Mouse (Mus musculus) CH12.LX (cell line): Measurements from ENCODE around the gene Nle1. TPM values are rescaled to one million over a fixed set of nuclear protein-coding genes. Genes with fewer than 3 reads are reported as not detected.

Experiments
- DNase-seq: peaks from one replicate; pipeline ENCODE4 v3.0.0-alpha.2; 2013; ENCODE audit errors: extremely low read depth
- H3K27ac ChIP-seq: 2 replicates; pipeline ENCODE4 v1.5.1; 2012; ENCODE audit warnings: low read depth, mild to moderate bottlenecking, control low read depth, moderate library complexity; ENCODE audit not compliant: insufficient read depth
- H3K27me3 ChIP-seq: replicated peaks from 2 replicates; pipeline ENCODE3; 2012; ENCODE audit warnings: inconsistent platforms
- H3K36me3 ChIP-seq, 2 experiments: replicated peaks in 1 of 2; 2 replicates each; pipeline versions ENCODE3 to v1.6.1; 2012; ENCODE audit warnings: inconsistent platforms in 1 of 2, low read length in 1 of 2, mild to moderate bottlenecking in 1 of 2, mixed read lengths in 1 of 2, moderate library complexity in 1 of 2; ENCODE audit not compliant: control insufficient read depth in 1 of 2, insufficient read depth in 1 of 2
- H3K4me1 ChIP-seq, 2 experiments: 2 replicates each; pipeline ENCODE4 v1.6.1; 2012; ENCODE audit warnings: inconsistent platforms in 1 of 2, moderate library complexity in 1 of 2; ENCODE audit not compliant: insufficient read depth in 2 of 2, control insufficient read depth in 1 of 2
- H3K4me2 ChIP-seq: 2 replicates; pipeline ENCODE4 v1.6.1; 2012; ENCODE audit warnings: low read depth, mild to moderate bottlenecking, control low read depth; ENCODE audit not compliant: poor library complexity, insufficient read depth, severe bottlenecking
- H3K4me3 ChIP-seq, 3 experiments: fragments of 150-350 bp in 1 of 3; sonication (generic) in 1 of 3; replicated peaks in 1 of 3; 2 replicates each; pipeline versions ENCODE3 to v1.5.1; 2011 to 2012; ENCODE audit warnings: low read depth in 2 of 3, low read length in 2 of 3, mild to moderate bottlenecking in 2 of 3, moderate library complexity in 2 of 3, control low read depth in 1 of 3, improper control_type of control experiment in 1 of 3, inconsistent platforms in 1 of 3, mixed read lengths in 1 of 3; ENCODE audit not compliant: poor library complexity in 1 of 3
- H3K79me2 ChIP-seq: replicated peaks from 2 replicates; pipeline ENCODE4 v1.6.1; 2012; ENCODE audit warnings: mild to moderate bottlenecking, moderate library complexity; ENCODE audit not compliant: control insufficient read depth, poor library complexity, insufficient read depth, severe bottlenecking; ENCODE audit errors: extremely low read depth
- H3K9ac ChIP-seq: 2 replicates; pipeline ENCODE4 v1.6.1; 2012; ENCODE audit warnings: low read depth, mild to moderate bottlenecking, control low read depth, moderate library complexity; ENCODE audit not compliant: insufficient read depth
- H3K9me3 ChIP-seq: replicated peaks from 2 replicates; pipeline ENCODE3; 2012; ENCODE audit warnings: low read length, inconsistent platforms, mixed read lengths
- CHD1 ChIP-seq: IDR thresholded peaks from 2 replicates; pipeline ENCODE4 v1.6.1; 2012; ENCODE audit warnings: low read depth, low read length, improper control_type of control experiment, inconsistent platforms
- CHD2 ChIP-seq: IDR thresholded peaks from 2 replicates; pipeline ENCODE4 v1.6.1; 2011; ENCODE audit warnings: low read length, improper control_type of control experiment
- ELF1 ChIP-seq: IDR thresholded peaks from 2 replicates; pipeline ENCODE4 v1.6.1; 2014; ENCODE audit warnings: low read depth, mild to moderate bottlenecking, inconsistent platforms, low read length, improper control_type of control experiment
- ETS1 ChIP-seq: conservative IDR thresholded peaks from 2 replicates; pipeline ENCODE4 v1.6.1; 2012; ENCODE audit warnings: low read depth, mild to moderate bottlenecking, inconsistent platforms, low read length, improper control_type of control experiment, moderate library complexity
- HCFC1 ChIP-seq: IDR thresholded peaks from 2 replicates; pipeline ENCODE4 v1.6.1; 2012; ENCODE audit warnings: low read depth, mild to moderate bottlenecking, inconsistent platforms, low read length, improper control_type of control experiment
- JUND ChIP-seq: conservative IDR thresholded peaks from 2 replicates; pipeline ENCODE4 v1.6.1; 2011; ENCODE audit warnings: low read depth, low read length, improper control_type of control experiment
- MEF2A ChIP-seq: IDR thresholded peaks from 2 replicates; pipeline ENCODE4 v1.6.1; 2014; ENCODE audit warnings: low read depth, mild to moderate bottlenecking, inconsistent platforms, low read length, improper control_type of control experiment, borderline replicate concordance
- MYC ChIP-seq: IDR thresholded peaks from 2 replicates; pipeline ENCODE4 v1.6.1; 2011; ENCODE audit warnings: low read depth, mild to moderate bottlenecking, improper control_type of control experiment, low read length
- NRF1 ChIP-seq: IDR thresholded peaks from 2 replicates; pipeline ENCODE4 v1.6.1; 2014; ENCODE audit warnings: low read depth, mild to moderate bottlenecking, inconsistent platforms, low read length, improper control_type of control experiment, moderate library complexity
- RCOR1 ChIP-seq: conservative IDR thresholded peaks from 2 replicates; pipeline ENCODE4 v1.6.1; 2012; ENCODE audit warnings: low read depth, mild to moderate bottlenecking, inconsistent platforms, low read length, improper control_type of control experiment
- SIN3A ChIP-seq: IDR thresholded peaks from 2 replicates; pipeline ENCODE4 v1.6.1; 2012; ENCODE audit warnings: low read length, improper control_type of control experiment, inconsistent platforms
- TBP ChIP-seq: conservative IDR thresholded peaks from 2 replicates; pipeline ENCODE4 v1.6.1; 2011; ENCODE audit warnings: low read depth, low read length, improper control_type of control experiment
- USF1 ChIP-seq: IDR thresholded peaks from 2 replicates; pipeline ENCODE4 v1.6.1; 2014; ENCODE audit warnings: low read depth, mild to moderate bottlenecking, inconsistent platforms, low read length, improper control_type of control experiment
- USF2 ChIP-seq: conservative IDR thresholded peaks from 2 replicates; pipeline ENCODE4 v1.6.1; 2011; ENCODE audit warnings: low read depth, low read length, improper control_type of control experiment
- dilution Hi-C: fragments of 300-500 bp; cut with MboI; formaldehyde crosslinking; loops from 2 replicates; pipeline ENCODE4 v1.14.3; 2020; ENCODE audit warnings: low sequenced_read_pairs; ENCODE audit not compliant: extremely low pct_unique_long_range_greater_than_20kb, extremely low pct_ligation_motif_present
- in situ Hi-C: fragments of 300-500 bp; cut with MboI; formaldehyde crosslinking; loops from 3 replicates; pipeline ENCODE4 v1.14.3; 2019; ENCODE audit warnings: low sequenced_read_pairs, low pct_ligation_motif_present, low pct_unique_long_range_greater_than_20kb, mixed read lengths
- polyA plus RNA-seq: library from polyadenylated mRNA; unstranded; fragments of >175 nt; gene quantifications from 2 replicates; pipeline ENCODE4 v1.2.1, GENCODE M21; 2012; ENCODE audit warnings: low read depth; ENCODE audit not compliant: insufficient read length
- total RNA-seq, 2 experiments: library from RNA; depleted of rRNA; stranded (reverse); fragments of 300-350 nt in 1 of 2; fragments of >200 nt in 1 of 2; gene quantifications; 2 replicates each; pipeline ENCODE4 v1.2.3; 2012 to 2014

The Nle1 gene
- total and polyA plus RNA-seq, 3 experiments: 54.9 to 107 (median 69.1) TPM

- H3K4me3 ChIP-seq: no peak overlapping the region
- peaks cover 2 to 7% of the 10 kb centered on the region in 2 experiments; a peak in 1 of 4 replicates for H3K4me1 ChIP-seq
- no peak for TF ChIP-seq JUND
- no peak for TF ChIP-seq CHD1
- TF ChIP-seq ETS1: no peak
- TF ChIP-seq TBP: no peak
- no peak for TF ChIP-seq NRF1
- no peak for TF ChIP-seq CHD2
- no peak for TF ChIP-seq MYC
- TF ChIP-seq MEF2A: no peak
- no peak for TF ChIP-seq ELF1
- no peak for TF ChIP-seq SIN3A
- no peak for TF ChIP-seq HCFC1
- no peak for TF ChIP-seq USF1
- in situ Hi-C loops (no loop called here), dilution Hi-C loops (no loop called here)
- DNase-seq: no peak
- no peaks in the 10 kb centered on the region for H3K9me3 ChIP-seq
- no peak overlapping the region for H3K27ac ChIP-seq
- no peaks in the 10 kb centered on the region for H3K27me3 ChIP-seq
- peaks cover 12% of the 10 kb centered on the region; the same call in 1 of the 2 replicates for H3K79me2 ChIP-seq
- H3K36me3 ChIP-seq: no peaks in the 10 kb centered on the region
- H3K4me2 ChIP-seq: no peak overlapping the region
- H3K9ac ChIP-seq: no peak overlapping the region
Observed at GRCm38 (mm10) chr11:82861558-82861957, 46.7 kb downstream of the Nle1 start.

DNA sequence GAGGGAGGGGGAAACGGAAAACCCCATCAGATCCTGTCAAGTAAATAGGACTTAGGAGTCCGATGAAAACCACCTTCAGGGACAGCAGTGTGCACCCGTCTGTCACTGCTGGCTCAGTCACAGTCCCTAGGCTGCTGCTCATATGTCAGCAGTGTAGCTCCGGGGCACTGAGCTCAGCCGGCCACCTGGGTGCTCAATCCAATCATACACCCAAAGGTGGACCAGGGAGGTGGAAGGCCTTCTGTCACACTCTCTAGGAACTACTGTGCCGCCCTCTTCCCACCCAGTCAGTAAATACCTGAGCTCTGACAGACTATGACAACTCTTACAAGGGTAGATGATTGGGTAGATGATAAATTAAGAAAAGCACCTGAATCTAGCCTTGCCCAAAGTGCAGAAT, 47.5 kb downstream of the Nle1 start:
- Histone ChIP-seq H3K27me3 (no peaks in the 10 kb centered on the region), H3K9ac (no peak overlapping the region), H3K27ac (no peak overlapping the region), H3K4me2 (no peak overlapping the region), H3K9me3 (no peaks in the 10 kb centered on the region), H3K79me2 (peaks cover 9% of the 10 kb centered on the region; the same call in 1 of the 2 replicates)
- dilution Hi-C loops: no loop called here
- no peak for DNase-seq
- in situ Hi-C loops: no loop called here
- TF ChIP-seq JUND (no peak), USF2 (no peak), RCOR1 (no peak)
- TF ChIP-seq, all 38 proteins: peak for 0
- H3K36me3 ChIP-seq: no peaks in the 10 kb centered on the region
- H3K4me3 ChIP-seq: no peak overlapping the region
- H3K4me1 ChIP-seq: peaks cover under 1 to 2% of the 10 kb centered on the region in 2 experiments; a peak in 1 of 4 replicates
